ENCODE assay signal across 10 mouse cellular contexts in the genomic region with DNA sequence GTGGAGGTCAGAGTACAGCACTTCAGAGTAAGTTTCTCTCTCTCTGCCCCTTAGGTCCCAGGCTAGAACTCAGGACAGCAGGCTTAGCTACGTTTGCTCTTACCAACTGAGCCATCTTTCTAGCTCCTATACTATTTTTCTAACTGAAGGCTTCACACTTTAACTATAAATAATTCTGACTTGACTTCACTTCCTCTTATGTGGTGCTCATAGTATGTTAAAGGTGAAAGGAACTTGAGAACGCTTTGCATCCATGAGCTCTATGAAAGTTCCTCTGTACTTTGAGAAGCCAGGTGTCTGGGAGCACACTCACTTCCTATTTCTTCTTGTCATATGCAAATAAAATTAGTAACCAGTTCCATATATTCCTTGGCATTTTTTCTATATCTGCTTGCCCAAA.
"Had no signal": no experiment of that assay in that cellular context is flagged by ENCODE, and none has a peak within 500 bp of the region (broad histone marks: within the 10 kb centered on the region; RNA-seq: fewer than 3 reads in every experiment).

No protein-coding gene starts in this region.

- ATAC-seq: midbrain, embryonic 13.5 days; midbrain, embryonic 15.5 days had no signal

- DNase-seq: lung, adult 18-20 months; lung, postnatal 10 days; lung, postnatal 4 days; right cerebral cortex, postnatal 14 days; thymus, adult 18-20 months; thymus, postnatal 14 days; thymus, postnatal 36 days had no signal

- H3K36me3 ChIP-seq: midbrain, embryonic 15.5 days; neural tube, embryonic 12.5 days had no signal

- H3K27me3 ChIP-seq: midbrain, embryonic 13.5 days; midbrain, embryonic 15.5 days; neural tube, embryonic 12.5 days had no signal
